Mouse (Mus musculus) ES-E14 (cell line): ENCODE data around the gene Obscn. TPM values are rescaled to one million over a fixed set of nuclear protein-coding genes. Genes with fewer than 3 reads are reported as not detected.

Experiments
- DNase-seq: peaks from one replicate; pipeline ENCODE4 v3.0.0-alpha.2; 2013; ENCODE audit warnings: low read depth, low spot score
- H3K27ac ChIP-seq: 2 replicates; pipeline ENCODE4 v1.5.1; 2012; ENCODE audit warnings: low read depth, mild to moderate bottlenecking, low read length, moderate library complexity, mixed read lengths; ENCODE audit not compliant: poor library complexity, insufficient read depth, severe bottlenecking
- H3K36me3 ChIP-seq: 2 replicates; pipeline ENCODE4 v1.6.1; 2012; ENCODE audit warnings: mild to moderate bottlenecking, low read length, moderate library complexity, mixed read lengths; ENCODE audit not compliant: control insufficient read depth, poor library complexity, insufficient read depth, severe bottlenecking
- H3K4me1 ChIP-seq, 2 experiments: fragments of 150-350 bp in 1 of 2; sonication (generic) in 1 of 2; 2 replicates each; pipeline ENCODE4 v1.6.1; 2012; ENCODE audit warnings: low read length in 2 of 2, mild to moderate bottlenecking in 1 of 2, mixed read lengths in 1 of 2; ENCODE audit not compliant: control insufficient read depth in 2 of 2, insufficient read depth in 2 of 2, poor library complexity in 1 of 2
- H3K4me3 ChIP-seq, 2 experiments: fragments of 150-350 bp in 1 of 2; sonication (generic) in 1 of 2; 2 replicates each; pipeline ENCODE4 v1.5.1; 2012; ENCODE audit warnings: low read length in 2 of 2, low read depth in 1 of 2, mild to moderate bottlenecking in 1 of 2, mixed read lengths in 1 of 2; ENCODE audit not compliant: insufficient read depth in 1 of 2, poor library complexity in 1 of 2, severe bottlenecking in 1 of 2
- H3K9ac ChIP-seq: 2 replicates; pipeline ENCODE4 v1.6.1; 2012; ENCODE audit warnings: low read depth, mild to moderate bottlenecking, low read length, mixed read lengths; ENCODE audit not compliant: poor library complexity, insufficient read depth, severe bottlenecking
- H3K9me3 ChIP-seq: fragments of 150-350 bp; sonication (generic); 2 replicates; pipeline ENCODE4 v1.6.1; 2012; ENCODE audit warnings: low read depth, mild to moderate bottlenecking, low read length; ENCODE audit not compliant: control insufficient read depth, insufficient read depth
- CHD2 ChIP-seq: IDR thresholded peaks from 2 replicates; pipeline ENCODE4 v1.6.1; 2014; ENCODE audit warnings: mild to moderate bottlenecking, low read depth, low read length, inconsistent platforms
- HCFC1 ChIP-seq: IDR thresholded peaks from 2 replicates; pipeline ENCODE4 v1.6.1; 2012; ENCODE audit warnings: low read length, inconsistent platforms, borderline replicate concordance; ENCODE audit not compliant: insufficient read depth
- MAFK ChIP-seq: IDR thresholded peaks from 2 replicates; pipeline ENCODE4 v1.6.1; 2014; ENCODE audit warnings: mild to moderate bottlenecking, low read depth, low read length, inconsistent platforms; ENCODE audit not compliant: insufficient read depth
- ZC3H11A ChIP-seq: IDR thresholded peaks from 2 replicates; pipeline ENCODE4 v1.6.1; 2012; ENCODE audit warnings: low read depth, mild to moderate bottlenecking, inconsistent platforms, low read length, borderline replicate concordance
- ZNF384 ChIP-seq: IDR thresholded peaks from 2 replicates; pipeline ENCODE4 v1.6.1; 2012; ENCODE audit warnings: low read depth, low read length, inconsistent platforms
- in situ Hi-C, 2 experiments: fragments of 600-800 bp; cut with MboI; formaldehyde crosslinking; loops; one replicate each; pipeline ENCODE4 v1.15.1; 2025; ENCODE audit warnings: low sequenced_read_pairs in 2 of 2, inconsistent platforms in 1 of 2; ENCODE audit not compliant: unreplicated experiment in 2 of 2
- total RNA-seq: library from RNA; depleted of rRNA; stranded (reverse); fragments of 300-350 nt; gene quantifications from 2 replicates; pipeline ENCODE4 v1.2.3, GENCODE M21; 2012; rRNA removed

Obscn gene
- total RNA-seq, 1 experiment = 0.36 TPM

DNA sequence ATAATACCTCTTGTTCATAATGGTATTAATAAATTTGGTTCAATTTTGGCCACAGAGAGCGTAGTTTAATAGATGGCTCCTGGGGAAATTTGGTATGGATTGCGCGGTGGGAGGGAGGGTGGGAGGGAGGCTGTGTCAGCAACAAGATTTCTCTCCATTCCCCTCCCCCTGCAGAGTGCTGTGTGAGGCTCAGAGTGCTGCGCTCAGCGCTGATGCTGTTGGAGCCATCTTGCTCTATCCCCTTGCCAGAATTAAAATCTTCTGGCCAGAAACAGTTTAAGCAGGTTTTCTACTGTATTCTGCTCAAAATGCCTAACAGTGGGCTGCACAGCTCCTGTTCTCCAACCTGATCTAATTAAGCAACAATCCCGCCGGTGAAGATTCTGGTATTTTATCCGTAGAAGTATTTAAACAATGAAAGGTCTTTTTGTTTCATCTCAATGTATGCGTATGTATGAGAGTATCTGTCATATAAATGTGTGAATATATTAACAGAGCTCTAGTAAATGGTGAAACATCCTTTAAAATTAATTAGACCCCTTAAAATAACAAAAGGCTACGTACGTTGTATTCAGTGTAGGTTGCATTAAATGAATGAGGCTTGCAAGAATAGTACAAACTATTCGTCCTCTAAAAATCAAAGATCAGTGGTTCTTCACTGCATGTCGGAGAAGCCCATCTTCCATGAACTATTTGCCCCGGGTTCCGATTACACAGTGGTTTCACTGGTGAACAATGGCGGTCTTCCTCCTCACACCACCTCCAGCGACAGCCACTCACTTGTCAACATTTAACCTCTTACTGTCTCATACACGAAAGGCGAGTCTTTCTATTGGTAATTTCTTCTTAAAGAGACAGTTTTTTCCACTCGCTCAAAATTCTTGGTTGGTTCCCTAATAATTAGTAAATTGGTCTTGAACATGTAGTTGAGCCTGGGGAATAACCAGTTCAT, 186.4 kb downstream of the Obscn start:
- H3K9me3 ChIP-seq = no peaks in the 10 kb centered on the region
- H3K4me3 ChIP-seq = peak overlapping the region; percentile 57
- no peak for TF ChIP-seq ZNF384
- TF ChIP-seq HCFC1 = no peak
- TF ChIP-seq MAFK = peak; percentile 45; the same call in 1 of the 2 replicates
- TF ChIP-seq CHD2 = no peak
- no peak for TF ChIP-seq ZC3H11A
- no peak for DNase-seq
- in situ Hi-C loops = no loop called here
- H3K27ac ChIP-seq = no peak overlapping the region
- H3K36me3 ChIP-seq = no peaks in the 10 kb centered on the region
- H3K9ac ChIP-seq = no peak overlapping the region
- H3K4me1 ChIP-seq = no peaks in the 10 kb centered on the region

DNA sequence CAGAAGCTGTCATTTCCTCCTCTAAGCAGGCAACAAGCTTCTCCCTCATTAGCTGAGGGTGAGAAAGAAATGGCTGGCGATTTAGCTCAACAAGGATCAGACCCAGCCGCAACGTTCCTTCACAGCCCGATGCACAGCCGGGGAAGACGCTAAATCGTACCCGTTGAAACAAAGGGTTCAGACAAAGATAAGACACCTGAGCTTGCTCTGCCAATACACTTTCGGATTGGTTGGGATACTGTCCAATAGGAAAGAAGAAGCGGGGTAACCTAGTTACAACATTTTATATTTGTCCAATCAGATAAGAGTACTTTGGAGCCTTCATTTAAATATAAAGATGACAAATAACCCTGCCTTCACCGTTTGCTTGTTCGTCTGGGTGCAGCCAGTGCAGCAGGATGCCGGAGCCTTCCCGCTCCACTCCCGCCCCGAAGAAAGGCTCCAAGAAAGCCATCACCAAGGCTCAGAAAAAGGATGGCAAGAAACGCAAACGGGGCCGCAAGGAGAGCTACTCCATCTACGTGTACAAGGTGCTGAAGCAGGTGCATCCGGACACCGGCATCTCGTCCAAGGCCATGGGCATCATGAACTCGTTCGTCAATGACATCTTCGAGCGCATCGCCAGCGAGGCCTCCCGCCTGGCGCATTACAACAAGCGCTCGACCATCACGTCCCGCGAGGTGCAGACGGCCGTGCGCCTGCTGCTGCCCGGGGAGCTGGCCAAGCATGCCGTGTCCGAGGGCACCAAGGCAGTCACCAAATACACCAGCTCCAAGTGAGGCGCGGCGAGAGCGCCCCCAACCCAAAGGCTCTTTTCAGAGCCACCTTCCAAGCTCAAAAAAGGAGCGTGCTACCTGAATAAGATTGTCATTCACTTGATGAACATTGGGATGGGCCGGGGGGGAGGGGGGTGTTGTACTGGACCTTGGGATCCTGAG, 187.4 kb downstream of the Obscn start, which contains the start of gene Hist3h2ba:
TSS of gene Hist3h2ba (plus strand) at position 379 of the 938 bp plus-strand sequence.
- no peak within 1 kb of the TSS for H3K27ac ChIP-seq
- H3K4me1 ChIP-seq = no peaks in the 10 kb centered on the region
- no peak for DNase-seq
- no peaks in the 10 kb centered on the region for H3K9me3 ChIP-seq
- in situ Hi-C loops = no loop called here
- no peaks in the 10 kb centered on the region for H3K36me3 ChIP-seq
- peak within 1 kb of the TSS; percentile 57 for H3K4me3 ChIP-seq
- H3K9ac ChIP-seq = peak within 1 kb of the TSS; percentile 41; the same call in 1 of the 2 replicates
- TF ChIP-seq ZNF384 (no peak), CHD2 (peak; percentile 76)

- Histone ChIP-seq H3K9me3 (no peaks in the 10 kb centered on the region), H3K36me3 (no peaks in the 10 kb centered on the region), H3K4me1 (no peaks in the 10 kb centered on the region), H3K4me3 (peak overlapping the region; percentile 35 to 57; a peak in 3 of 4 replicates), H3K9ac (no peak overlapping the region), H3K27ac (no peak overlapping the region)
- TF ChIP-seq MAFK (no peak), CHD2 (no peak), ZC3H11A (no peak), HCFC1 (no peak), ZNF384 (no peak)
- in situ Hi-C loops = no loop called here
- no peak for DNase-seq
Measured at GRCm38 (mm10) chr11:58947798-58948528, 188.2 kb downstream of the Obscn start.

DNA sequence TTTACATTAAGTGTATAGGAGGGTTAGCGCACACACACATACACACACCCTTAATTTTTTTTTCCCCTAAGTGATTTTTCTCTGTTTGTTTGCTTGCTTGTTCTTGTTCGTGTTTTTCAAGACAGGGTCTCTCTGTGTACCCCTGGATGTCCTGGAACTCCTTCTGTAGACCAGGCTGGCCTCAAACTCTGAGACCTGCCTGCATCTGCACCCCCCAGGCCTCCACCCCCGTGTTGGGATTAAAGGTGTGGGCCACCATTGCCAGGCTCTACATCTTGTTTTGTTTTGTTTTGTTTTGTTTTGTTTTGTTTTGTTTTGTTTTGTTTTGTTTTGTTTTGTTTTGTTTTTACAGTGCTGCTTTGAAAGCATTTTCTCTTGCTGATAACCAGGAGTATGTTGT, 188.9 kb downstream of the Obscn start:
- Histone ChIP-seq H3K36me3 (no peaks in the 10 kb centered on the region), H3K9ac (no peak overlapping the region), H3K4me3 (no peak overlapping the region), H3K9me3 (no peaks in the 10 kb centered on the region), H3K4me1 (no peaks in the 10 kb centered on the region), H3K27ac (no peak overlapping the region)
- DNase-seq = no peak
- TF ChIP-seq HCFC1 (no peak), ZNF384 (no peak), CHD2 (no peak)
- in situ Hi-C loops = no loop called here

Other genes starting within 250 kb of the Obscn start
- 3.0 and 3.4 TPM in 2 replicates for gene Zfp39, start 232.2 kb downstream of the Obscn start, total RNA-seq
- gene Btnl10, start 218.5 kb downstream of the Obscn start, total RNA-seq = not detected in 2 replicates
- gene Rnf187, start 197.5 kb downstream of the Obscn start, total RNA-seq = 104 and 115 TPM in 2 replicates
- gene Hist3h2ba, start 187.5 kb downstream of the Obscn start, total RNA-seq = 109 and 141 TPM in 2 replicates
- gene Hist3h2a, start 181.7 kb downstream of the Obscn start, total RNA-seq = 161 and 194 TPM in 2 replicates
- 0.40 and 0.74 TPM in 2 replicates for gene Trim17, start 181.7 kb downstream of the Obscn start, total RNA-seq
- 29.6 and 47.4 TPM in 2 replicates for gene Trim11, start 158.3 kb downstream of the Obscn start, total RNA-seq
- 3.2 and 4.7 TPM in 2 replicates for gene Iba57, start 27.3 kb upstream of the Obscn start, total RNA-seq
- gene Gjc2, start 46.8 kb upstream of the Obscn start, total RNA-seq = 0.26 TPM in 1 of 2 replicates, not detected in the other
- 188 and 238 TPM in 2 replicates for gene Guk1, start 55.8 kb upstream of the Obscn start, total RNA-seq
- gene Mrpl55, start 66.1 kb upstream of the Obscn start, total RNA-seq = 66.4 TPM in 2 replicates
- 14.4 and 15.5 TPM in 2 replicates for gene 2310033P09Rik, start 71.9 kb upstream of the Obscn start, total RNA-seq
- gene Arf1, start 91.9 kb upstream of the Obscn start, total RNA-seq = 277 and 347 TPM in 2 replicates
- 0.85 and 1.8 TPM in 2 replicates for gene Wnt3a, start 154.3 kb upstream of the Obscn start, total RNA-seq
- gene Wnt9a, start 170.5 kb upstream of the Obscn start, total RNA-seq = 3.0 and 5.8 TPM in 2 replicates
- 0.53 and 1.5 TPM in 2 replicates for gene Prss38, start 239.3 kb upstream of the Obscn start, total RNA-seq